Mouse (Mus musculus) G1E (cell line): ENCODE measurements around the gene Perp.

ENCODE experiments used
- CTCF ChIP-seq: IDR thresholded peaks from 2 replicates; pipeline ENCODE4 v1.5.1; 2012; ENCODE audit warnings: low read depth, low read length, inconsistent platforms, mixed read lengths
- GATA1 ChIP-seq: IDR thresholded peaks from 2 replicates; pipeline ENCODE4 v1.6.1; 2012; ENCODE audit warnings: borderline replicate concordance, low read length, inconsistent platforms, mixed read lengths
- GATA2 ChIP-seq: IDR thresholded peaks from 2 replicates; pipeline ENCODE4 v1.6.1; 2012; ENCODE audit warnings: low read depth, low read length, inconsistent platforms, borderline replicate concordance
- POLR2AphosphoS5 ChIP-seq: IDR thresholded peaks from 2 replicates; pipeline ENCODE4 v1.6.1; 2012; ENCODE audit warnings: low read depth, low read length, inconsistent platforms; ENCODE audit not compliant: insufficient replicate concordance
- TAL1 ChIP-seq: conservative IDR thresholded peaks from 2 replicates; pipeline ENCODE4 v1.6.1; 2012; ENCODE audit warnings: low read depth, low read length, inconsistent platforms, mixed read lengths

DNA sequence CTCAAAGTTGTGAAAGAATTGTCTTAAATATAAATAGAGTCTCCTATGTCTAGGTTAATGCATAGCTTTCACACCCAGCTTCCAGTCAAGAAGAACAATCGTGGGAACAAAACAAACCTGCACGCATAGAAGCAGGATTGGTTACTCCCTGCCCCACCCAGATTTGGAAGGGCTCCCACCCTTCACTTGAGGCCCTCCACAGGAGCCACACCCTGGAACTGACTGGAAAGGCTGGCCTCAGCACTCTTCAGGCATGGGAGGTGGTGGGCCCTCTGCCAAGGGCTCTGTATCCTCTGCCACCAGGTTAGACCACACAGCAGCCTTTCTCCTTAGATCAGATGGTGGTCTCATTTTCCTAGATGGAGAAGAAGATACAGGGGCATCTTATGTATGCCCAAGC is 26.2 kb downstream of the Perp start:
- TF ChIP-seq CTCF (no peak), GATA2 (no peak), GATA1 (no peak), POLR2AphosphoS5 (no peak), TAL1 (no peak)
